Mouse (Mus musculus): ENCODE results near the gene 9530003J23Rik.

GRCm38 (mm10) chr10:117280000-117280399 lies 41.5 kb upstream of the 9530003J23Rik start:
- TF ChIP-seq CTCF (IDR thresholded peaks at IDR 0.05; ENCODE audit: extremely low read depth, insufficient read length, insufficient replicate concordance, low read depth, low read length) (no peak), POLR2A (IDR thresholded peaks at IDR 0.05; ENCODE audit: low read depth, low read length) (no peak)

Measured in small intestine, adult 2 months (tissue).